Mouse (Mus musculus) bone marrow, adult 2 months (tissue): ENCODE measurements around the gene Olfr635. TPM values are rescaled to one million over a fixed set of nuclear protein-coding genes. Genes with fewer than 3 reads are reported as not detected.

Experiments used
- H3K27ac ChIP-seq: fragments of 200-500 bp; 2 replicates; pipeline ENCODE4 v1.5.1; 2012; ENCODE audit warnings: low read depth, mild to moderate bottlenecking, control low read depth, inconsistent platforms, low read length; ENCODE audit not compliant: control insufficient read depth, poor library complexity, insufficient read depth
- H3K4me1 ChIP-seq: fragments of 200-500 bp; 2 replicates; pipeline ENCODE4 v1.6.1; 2011; ENCODE audit warnings: low read length; ENCODE audit not compliant: control insufficient read depth, insufficient read depth
- H3K4me3 ChIP-seq: fragments of 200-500 bp; replicated peaks from 2 replicates; pipeline ENCODE3; 2011; ENCODE audit warnings: mild to moderate bottlenecking, low read depth, low read length, control low read depth; ENCODE audit not compliant: control insufficient read depth
- CTCF ChIP-seq: fragments of 200-500 bp; IDR thresholded peaks from 2 replicates; pipeline ENCODE4 v1.5.1; 2011; ENCODE audit warnings: low read length, control low read depth; ENCODE audit not compliant: control insufficient read depth, insufficient read depth
- POLR2A ChIP-seq: fragments of 200-500 bp; IDR thresholded peaks from 2 replicates; pipeline ENCODE4 v1.6.1; 2011; ENCODE audit warnings: low read depth, mild to moderate bottlenecking, control low read depth, low read length, borderline replicate concordance; ENCODE audit not compliant: control insufficient read depth
- WGBS: fragments of 180-500 bp; shearing (Covaris S2); methylation state at CpG from one replicate; pipeline ENCODE4 v1.1.7; 2018; 5-methylcytosine and 5-hydroxymethylcytosine counted together
- polyA plus RNA-seq: library from polyadenylated mRNA; stranded (reverse); fragments of >200 nt; gene quantifications from 2 replicates; pipeline ENCODE4 v1.2.4, GENCODE M21; 2011; ENCODE audit warnings: low replicate concordance; ENCODE audit not compliant: missing spikeins, insufficient read depth, insufficient read length

The Olfr635 gene
- polyA plus RNA-seq, 1 experiment: not detected

DNA sequence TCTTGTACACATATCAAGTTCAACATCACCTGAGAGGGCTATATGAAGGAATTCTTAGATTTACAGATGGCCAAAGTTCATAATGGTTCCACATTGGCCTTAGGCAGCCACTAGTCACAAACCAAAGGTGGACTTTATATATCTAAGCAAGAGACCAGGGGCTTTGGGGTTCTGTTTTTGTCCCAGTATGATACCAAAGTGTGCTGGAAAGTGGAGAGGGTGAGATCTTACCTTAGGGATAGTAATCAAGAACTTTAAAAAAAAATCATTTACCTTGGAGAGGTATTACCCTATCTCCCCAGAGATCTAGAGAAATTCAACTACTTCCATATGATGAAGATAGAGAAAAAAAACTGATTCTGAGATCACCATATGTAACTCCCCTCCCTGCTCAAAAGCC, 46.3 kb downstream of the Olfr635 start, which contains the start of gene Olfr639:
Gene Olfr639 (minus strand): TSS at position 101 of the 400 bp plus-strand sequence.
- Histone ChIP-seq H3K4me3 (no peak within 1 kb of the TSS), H3K4me1 (no peaks in the 10 kb centered on the region), H3K27ac (no peak within 1 kb of the TSS)
- TF ChIP-seq POLR2A (no peak), CTCF (no peak)

DNA sequence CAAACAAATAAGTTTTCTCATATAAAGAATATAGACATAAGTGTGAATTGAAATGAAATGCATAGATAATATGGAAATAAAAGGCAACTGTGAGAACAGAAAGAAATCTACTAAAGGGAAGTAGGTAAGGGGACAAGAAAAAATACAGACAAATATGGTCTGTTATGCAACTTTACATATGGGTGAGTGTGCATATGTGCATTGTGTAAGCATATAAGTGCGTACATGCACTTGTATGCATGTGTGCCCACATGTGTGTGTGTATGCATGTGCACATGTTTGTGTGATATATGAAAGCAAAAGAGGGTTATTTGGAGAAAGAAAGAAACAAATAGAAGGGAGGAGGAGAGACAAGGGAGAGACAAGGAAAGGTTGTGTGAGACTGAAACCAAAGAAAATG, 48.0 kb downstream of the Olfr635 start:
- TF ChIP-seq CTCF: no peak
- no peak for TF ChIP-seq POLR2A
- Histone ChIP-seq H3K27ac (no peak overlapping the region), H3K4me1 (no peaks in the 10 kb centered on the region), H3K4me3 (no peak overlapping the region)
- WGBS: 58% methylated on average over 1 of the region's 1 CpGs

DNA sequence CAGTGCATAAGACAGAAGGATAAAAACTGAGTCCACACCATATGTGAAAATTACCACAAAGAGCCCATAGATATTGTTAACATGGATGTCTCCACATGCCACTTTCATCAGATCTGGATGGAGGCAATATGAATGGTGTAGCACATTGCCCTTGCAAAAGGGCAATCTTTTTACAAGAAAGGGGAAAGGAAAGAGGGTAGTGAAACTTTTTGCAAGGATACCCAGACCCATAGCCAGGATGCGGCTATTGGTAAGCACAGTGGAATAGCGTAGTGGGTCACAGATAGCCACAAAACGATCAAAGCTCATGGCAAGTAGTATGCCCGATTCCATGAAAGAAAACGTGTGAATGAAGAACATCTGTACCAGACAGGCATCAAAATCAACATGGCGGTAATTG, 50.7 kb downstream of the Olfr635 start:
- WGBS: 86% methylated on average over 6 of the region's 6 CpGs
- H3K4me3 ChIP-seq: no peak overlapping the region

DNA sequence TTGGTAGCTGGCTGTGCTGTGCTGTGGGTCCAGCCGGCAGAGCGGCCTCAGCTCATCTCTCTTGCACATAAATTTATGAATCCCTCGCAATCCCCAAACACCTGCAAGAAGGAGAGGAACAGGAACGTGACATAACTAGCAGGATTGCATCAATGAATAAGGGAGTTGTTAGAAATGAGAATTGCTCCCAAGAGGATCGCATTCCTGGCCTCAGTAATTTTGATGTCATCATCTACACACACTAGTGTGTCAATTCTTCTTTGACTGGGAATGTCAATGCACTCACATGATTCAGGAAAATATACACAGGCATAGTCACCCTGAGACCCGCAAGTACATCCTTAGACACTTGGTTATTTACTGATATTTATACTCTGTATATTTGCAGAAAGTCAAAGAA, 54.5 kb downstream of the Olfr635 start, which contains the start of gene Olfr640:
Gene Olfr640 (minus strand): TSS at position 101 of the 400 bp plus-strand sequence.
- no peak for TF ChIP-seq CTCF
- no peak for TF ChIP-seq POLR2A
- Histone ChIP-seq H3K27ac (no peak within 1 kb of the TSS), H3K4me1 (no peaks in the 10 kb centered on the region), H3K4me3 (no peak within 1 kb of the TSS)
- WGBS: 56% methylated on average over 6 of the region's 6 CpGs

More for the DNA sequence above, 50.7 kb downstream of the Olfr635 start:
- TF ChIP-seq CTCF (no peak), POLR2A (no peak)
- Histone ChIP-seq H3K27ac (no peak overlapping the region), H3K4me1 (no peaks in the 10 kb centered on the region)

DNA sequence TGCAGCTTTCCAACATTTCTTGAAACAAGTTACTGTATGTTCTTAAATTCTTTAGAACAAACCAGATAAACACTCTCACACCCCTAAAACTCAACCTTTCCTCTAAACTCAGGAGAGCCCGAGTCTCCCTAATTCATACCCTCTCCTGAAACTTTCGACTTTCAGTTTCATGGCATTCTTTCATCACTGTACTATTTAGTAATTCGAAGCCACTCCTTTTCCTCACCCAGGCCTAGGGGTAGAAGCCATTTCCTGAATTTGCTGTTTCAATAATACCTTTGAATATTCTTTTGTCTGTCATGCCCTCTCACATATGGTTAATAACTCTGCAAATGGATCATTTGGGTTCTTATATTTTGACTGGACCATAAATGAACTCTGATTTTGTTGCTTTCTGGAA, 56.0 kb downstream of the Olfr635 start:
- TF ChIP-seq CTCF (no peak), POLR2A (no peak)
- WGBS: 40% methylated on average over 3 of the region's 3 CpGs
- H3K4me1 ChIP-seq: no peaks in the 10 kb centered on the region
- H3K4me3 ChIP-seq: no peak overlapping the region
- H3K27ac ChIP-seq: no peak overlapping the region

DNA sequence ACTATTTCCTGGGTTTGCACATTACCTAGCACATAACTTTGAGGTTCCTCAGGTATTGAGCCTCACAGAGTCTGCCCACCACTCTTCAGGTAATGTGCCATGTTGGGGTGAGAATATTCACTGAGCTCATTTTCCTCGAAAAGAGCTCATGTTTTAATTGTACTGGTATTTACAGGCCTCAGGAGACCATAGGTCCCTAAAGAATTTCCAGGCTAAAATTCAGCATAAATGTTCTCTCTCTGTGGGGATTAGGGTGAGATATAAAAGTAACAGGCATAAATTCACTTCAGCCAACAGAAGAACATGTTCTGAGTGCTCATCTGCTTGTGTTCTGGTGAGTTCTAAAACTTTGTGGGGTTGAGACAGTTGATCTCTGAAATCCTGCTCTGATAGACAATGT, 64.2 kb downstream of the Olfr635 start, which contains the start of gene Olfr641:
Gene Olfr641 (plus strand): TSS at position 301 of the 400 bp plus-strand sequence.
- WGBS: 74% methylated on average over 1 of the region's 1 CpGs

More for the DNA sequence above, 64.2 kb downstream of the Olfr635 start, which contains the start of gene Olfr641:
- Histone ChIP-seq H3K4me1 (no peaks in the 10 kb centered on the region), H3K27ac (no peak within 1 kb of the TSS), H3K4me3 (no peak within 1 kb of the TSS)
- TF ChIP-seq POLR2A (no peak), CTCF (no peak)

Other genes with a start within 250 kb of the Olfr635 start
- gene Olfr628, start 240.8 kb upstream of the Olfr635 start, polyA plus RNA-seq: not detected in 2 replicates
- 1.2 TPM in 1 of 2 replicates, not detected in the other for gene Olfr629, start 226.2 kb upstream of the Olfr635 start, polyA plus RNA-seq
- gene Olfr630, start 213.8 kb upstream of the Olfr635 start, polyA plus RNA-seq: not detected in 2 replicates
- gene Olfr69, start 199.6 kb upstream of the Olfr635 start, polyA plus RNA-seq: not detected in 2 replicates
- 0.36 TPM in 1 of 2 replicates, not detected in the other for gene Olfr68, start 191.5 kb upstream of the Olfr635 start, polyA plus RNA-seq
- 0.25 TPM in 1 of 2 replicates, not detected in the other for gene Olfr67, start 179.3 kb upstream of the Olfr635 start, polyA plus RNA-seq
- 16,360 and 37,491 TPM in 2 replicates for gene Hbb-bt, start 157.2 kb upstream of the Olfr635 start, polyA plus RNA-seq
- 44,806 and 110,365 TPM in 2 replicates for gene Hbb-bs, start 143.1 kb upstream of the Olfr635 start, polyA plus RNA-seq
- gene Hbb-bh2, start 130.6 kb upstream of the Olfr635 start, polyA plus RNA-seq: not detected in 2 replicates
- gene Hbb-bh1, start 128.0 kb upstream of the Olfr635 start, polyA plus RNA-seq: 1.6 TPM in 1 of 2 replicates, not detected in the other
- 1.6 TPM in 1 of 2 replicates, not detected in the other for gene Hbb-y, start 117.9 kb upstream of the Olfr635 start, polyA plus RNA-seq
- gene Olfr66, start 84.9 kb upstream of the Olfr635 start, polyA plus RNA-seq: not detected in 2 replicates
- gene Olfr64, start 76.7 kb upstream of the Olfr635 start, polyA plus RNA-seq: not detected in 2 replicates
- not detected in 2 replicates for gene Olfr65, start 67.7 kb upstream of the Olfr635 start, polyA plus RNA-seq
- gene Olfr631, start 42.3 kb upstream of the Olfr635 start, polyA plus RNA-seq: not detected in 2 replicates
- gene Olfr632, start 36.8 kb upstream of the Olfr635 start, polyA plus RNA-seq: not detected in 2 replicates
- gene Olfr633, start 26.7 kb upstream of the Olfr635 start, polyA plus RNA-seq: 0.25 TPM in 1 of 2 replicates, not detected in the other
- gene Olfr638, start 27.6 kb downstream of the Olfr635 start, polyA plus RNA-seq: not detected in 2 replicates
- gene Olfr639, start 46.2 kb downstream of the Olfr635 start, polyA plus RNA-seq: not detected in 2 replicates
- not detected in 2 replicates for gene Olfr640, start 54.4 kb downstream of the Olfr635 start, polyA plus RNA-seq
- not detected in 2 replicates for gene Olfr641, start 64.3 kb downstream of the Olfr635 start, polyA plus RNA-seq
- 0.29 TPM in 1 of 2 replicates, not detected in the other for gene Olfr642, start 81.5 kb downstream of the Olfr635 start, polyA plus RNA-seq
- gene 4930516K23Rik, start 90.3 kb downstream of the Olfr635 start, polyA plus RNA-seq: not detected in 2 replicates
- gene Olfr644, start 100.7 kb downstream of the Olfr635 start, polyA plus RNA-seq: not detected in 2 replicates
- not detected in 2 replicates for gene Olfr645, start 114.3 kb downstream of the Olfr635 start, polyA plus RNA-seq
- gene Olfr646, start 133.7 kb downstream of the Olfr635 start, polyA plus RNA-seq: not detected in 2 replicates
- not detected in 2 replicates for gene Ubqln5, start 158.7 kb downstream of the Olfr635 start, polyA plus RNA-seq
- not detected in 2 replicates for gene Olfr643, start 166.3 kb downstream of the Olfr635 start, polyA plus RNA-seq
- not detected in 2 replicates for gene Ubqln3, start 172.1 kb downstream of the Olfr635 start, polyA plus RNA-seq
- not detected in 2 replicates for gene Ubqlnl, start 179.4 kb downstream of the Olfr635 start, polyA plus RNA-seq
- not detected in 2 replicates for gene Olfm5, start 193.7 kb downstream of the Olfr635 start, polyA plus RNA-seq
- gene Olfr648, start 212.2 kb downstream of the Olfr635 start, polyA plus RNA-seq: not detected in 2 replicates
- not detected in 2 replicates for gene Olfr649, start 224.8 kb downstream of the Olfr635 start, polyA plus RNA-seq
- gene Trim6, start 247.6 kb downstream of the Olfr635 start, polyA plus RNA-seq: 2.4 and 6.1 TPM in 2 replicates